Mouse (Mus musculus): ENCODE data around the gene Ppp1r12b. TPM values are rescaled to one million over a fixed set of nuclear protein-coding genes. Genes with fewer than 3 reads are reported as not detected.

Ppp1r12b gene
- 3.7 and 4.8 TPM in 2 replicates for polyA plus RNA-seq (2016; fragmentation: Nextera tagmentation; extraction: Ambion mirVana)

DNA sequence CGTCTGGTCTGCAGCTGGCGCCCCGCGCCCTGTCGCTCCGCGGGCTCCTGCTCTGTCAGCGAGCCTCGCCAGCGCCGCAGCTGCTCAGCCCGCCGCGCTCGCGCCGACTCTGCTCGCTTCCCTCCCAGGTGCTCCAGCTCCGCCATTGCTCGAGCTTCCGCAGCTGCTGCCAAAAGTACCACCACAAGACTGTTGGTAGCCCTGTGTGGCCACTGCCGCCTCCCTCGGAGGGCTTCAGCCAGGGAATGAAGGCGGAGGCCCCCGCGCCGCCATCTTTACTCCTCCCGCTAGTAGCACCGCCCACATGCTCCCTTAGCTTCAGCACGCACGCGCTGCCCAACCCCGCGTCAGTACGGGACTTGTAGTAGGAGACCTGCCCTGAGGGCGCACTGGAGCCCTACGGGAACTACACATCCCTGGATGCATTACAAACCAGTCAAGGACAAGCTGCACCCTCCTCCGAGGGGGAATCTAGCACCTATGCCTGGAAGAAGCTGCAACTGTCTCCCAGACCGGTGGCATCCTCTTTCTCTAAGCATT, at the start of gene Ppp1r12b:
Gene Ppp1r12b, minus strand, starts transcription at position 306 of the 540 bp plus-strand sequence.
- H3K27ac ChIP-seq: peak within 1 kb of the TSS; percentile 81
- H3K4me2 ChIP-seq: peak within 1 kb of the TSS; percentile 89
- H3K27me3 ChIP-seq (replicated peaks): no peaks in the 10 kb centered on the region
- under 1% methylated on average over 39 of the region's 39 CpGs for WGBS (ENCODE audit: insufficient replicate concordance)
- H3K4me1 ChIP-seq: peaks cover 28% of the 10 kb centered on the region
- no peaks in the 10 kb centered on the region for H3K36me3 ChIP-seq
- H3K9ac ChIP-seq: peak within 1 kb of the TSS; percentile 90
- peak; percentile 98 for ATAC-seq
- no peaks in the 10 kb centered on the region for H3K9me3 ChIP-seq (replicated peaks)
- H3K4me3 ChIP-seq: peak within 1 kb of the TSS; percentile 94

DNA sequence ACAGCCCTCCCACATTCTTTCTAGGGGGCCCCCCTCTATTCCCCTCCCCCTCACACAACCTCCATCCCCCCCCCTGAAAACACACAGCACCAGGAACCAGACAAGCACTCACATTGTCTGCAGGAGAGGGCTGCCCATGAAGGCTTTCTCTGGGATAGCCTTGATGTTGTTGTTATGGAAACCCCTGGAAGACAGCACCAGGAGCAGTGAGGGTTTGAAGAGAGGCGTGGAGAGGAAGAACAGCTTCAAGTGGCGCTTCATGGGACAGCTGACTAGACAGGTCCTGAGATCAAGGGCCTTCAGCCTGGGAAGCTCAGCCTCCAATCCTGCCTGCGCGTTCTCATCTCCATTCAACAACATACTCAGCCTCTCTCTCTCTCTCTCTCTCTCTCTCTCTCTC, 47.6 kb upstream of the Ppp1r12b start:
- Histone ChIP-seq H3K4me2 (no peak overlapping the region), H3K4me3 (no peak overlapping the region), H3K9ac (no peak overlapping the region), H3K9me3 (replicated peaks) (no peaks in the 10 kb centered on the region), H3K4me1 (no peaks in the 10 kb centered on the region), H3K27me3 (replicated peaks) (no peaks in the 10 kb centered on the region), H3K36me3 (no peaks in the 10 kb centered on the region), H3K27ac (no peak overlapping the region)
- no peak for ATAC-seq
- WGBS (ENCODE audit: insufficient replicate concordance): 65% methylated on average over 4 of the region's 4 CpGs

DNA sequence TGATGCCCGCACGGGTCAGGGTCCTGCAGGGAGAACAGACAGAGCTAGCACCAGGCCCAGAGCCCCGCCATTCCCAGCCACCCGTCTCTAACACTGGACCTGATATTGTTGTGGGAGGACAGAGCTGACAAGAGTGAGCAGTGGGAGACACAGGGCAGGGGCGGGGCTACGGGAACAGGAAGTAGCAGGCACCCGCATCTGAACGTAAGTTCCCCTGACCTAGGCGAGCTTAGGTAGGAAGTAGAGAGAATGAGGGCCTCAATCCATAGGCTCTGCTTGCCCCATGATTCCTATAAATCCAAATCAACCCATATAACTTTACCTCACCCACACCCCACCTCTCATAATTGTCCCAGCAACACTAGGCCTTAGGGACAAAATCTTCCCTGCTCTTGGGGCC, 44.8 kb upstream of the Ppp1r12b start:
- Histone ChIP-seq H3K4me2 (no peak overlapping the region), H3K27ac (no peak overlapping the region), H3K9me3 (replicated peaks) (no peaks in the 10 kb centered on the region), H3K36me3 (no peaks in the 10 kb centered on the region), H3K4me1 (0 out of 2 replicates have a peak, but pooled peaks cover 4% of the 10 kb centered on the region), H3K27me3 (replicated peaks) (peaks cover 6% of the 10 kb centered on the region; the same call in 1 of the 2 replicates), H3K4me3 (no peak overlapping the region), H3K9ac (no peak overlapping the region)
- ATAC-seq: no peak
- WGBS (ENCODE audit: insufficient replicate concordance): 62% methylated on average over 9 of the region's 9 CpGs

DNA sequence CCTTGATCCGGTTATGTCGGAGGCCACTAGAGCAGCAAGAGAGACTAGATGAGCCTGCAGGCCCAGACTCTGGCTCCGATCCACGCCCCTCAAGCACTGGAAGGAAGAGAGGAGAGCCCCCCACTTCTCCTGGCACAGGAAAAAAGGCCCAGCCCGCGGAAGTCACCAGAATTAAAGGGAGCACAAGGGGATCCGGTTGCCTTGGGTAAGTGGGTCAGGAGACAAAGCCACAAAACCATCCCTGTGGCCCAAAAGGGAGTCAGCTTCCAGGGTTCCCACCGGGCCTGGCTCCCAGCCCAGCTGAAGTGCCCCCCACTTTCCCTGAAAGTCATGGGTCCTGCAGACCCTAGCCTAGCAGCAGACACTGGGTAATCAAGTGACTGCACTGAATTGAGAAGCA, 42.5 kb upstream of the Ppp1r12b start:
- Histone ChIP-seq H3K4me3 (no peak overlapping the region), H3K36me3 (no peaks in the 10 kb centered on the region), H3K27ac (no peak overlapping the region), H3K4me2 (no peak overlapping the region), H3K4me1 (0 out of 2 replicates have a peak, but pooled peaks cover 4% of the 10 kb centered on the region), H3K27me3 (replicated peaks) (peaks cover 18% of the 10 kb centered on the region), H3K9ac (no peak overlapping the region), H3K9me3 (replicated peaks) (no peaks in the 10 kb centered on the region)
- no peak for ATAC-seq
- WGBS (ENCODE audit: insufficient replicate concordance): 66% methylated on average over 8 of the region's 8 CpGs

DNA sequence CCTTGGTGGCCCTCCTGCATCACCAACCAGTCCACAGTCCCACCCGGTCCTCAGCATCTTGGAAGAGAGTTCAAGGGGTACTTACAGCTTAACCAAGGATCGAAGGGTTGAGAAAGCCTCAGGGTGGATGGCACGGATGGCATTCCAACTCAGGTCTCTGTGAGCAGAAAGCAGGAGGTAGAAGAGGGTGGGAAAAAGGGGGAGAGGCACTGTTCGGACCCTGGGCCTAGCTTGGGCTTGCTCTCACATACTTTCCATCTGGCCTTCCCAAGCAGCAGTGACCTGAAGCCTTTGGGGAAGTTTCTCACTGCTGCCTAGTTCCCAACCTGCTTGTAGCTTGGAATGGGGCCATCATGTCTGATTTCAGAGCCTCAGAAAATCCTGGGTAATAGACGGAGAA, 41.8 kb upstream of the Ppp1r12b start:
- 58% methylated on average over 5 of the region's 5 CpGs for WGBS (ENCODE audit: insufficient replicate concordance)
- Histone ChIP-seq H3K4me1 (0 out of 2 replicates have a peak, but pooled peaks cover 4% of the 10 kb centered on the region), H3K27ac (no peak overlapping the region), H3K4me3 (no peak overlapping the region), H3K27me3 (replicated peaks) (peaks cover 18% of the 10 kb centered on the region), H3K4me2 (no peak overlapping the region), H3K36me3 (no peaks in the 10 kb centered on the region), H3K9me3 (replicated peaks) (no peaks in the 10 kb centered on the region), H3K9ac (no peak overlapping the region)
- no peak for ATAC-seq

DNA sequence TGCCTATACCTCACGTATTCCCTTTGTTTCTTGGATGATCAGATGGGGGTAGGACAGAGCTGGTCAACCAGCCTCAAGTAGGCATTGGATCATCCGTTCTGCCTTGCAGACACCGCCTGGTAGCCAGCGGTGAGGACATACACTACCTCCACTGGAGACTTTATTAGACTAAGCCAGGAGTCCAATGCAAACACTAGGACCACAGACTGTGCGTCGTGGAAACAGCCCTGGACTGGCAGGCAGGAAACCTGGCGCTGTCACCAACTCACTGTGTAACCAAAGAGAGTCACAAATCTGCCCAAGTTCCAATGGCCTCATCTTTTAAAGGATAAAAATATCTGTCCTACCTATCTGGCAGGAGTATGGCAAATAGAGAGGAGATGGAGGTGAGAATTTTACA, 40.7 kb upstream of the Ppp1r12b start:
- Histone ChIP-seq H3K36me3 (no peaks in the 10 kb centered on the region), H3K9ac (no peak overlapping the region)

DNA sequence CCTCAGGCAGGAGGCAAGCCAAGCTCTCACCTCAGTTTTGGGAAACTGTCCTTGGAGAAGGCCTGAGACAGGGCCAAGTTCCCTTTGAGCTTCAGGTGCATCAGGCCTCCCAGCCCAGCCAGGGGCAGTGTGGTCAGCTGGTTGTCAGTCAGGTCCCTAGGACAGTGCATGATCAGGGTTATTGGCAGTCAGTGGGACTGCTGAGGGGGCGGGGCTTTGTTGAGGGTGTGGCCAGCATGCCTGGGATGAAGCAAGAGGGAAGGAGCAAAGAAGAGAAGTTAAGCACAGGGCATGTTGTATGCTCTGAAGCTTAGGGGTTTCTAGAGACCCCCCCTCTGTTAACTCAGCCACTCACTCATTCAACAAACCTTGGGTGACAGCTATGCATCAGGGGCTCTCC, 40.2 kb upstream of the Ppp1r12b start:
- 11% methylated on average over 1 of the region's 1 CpGs for WGBS (ENCODE audit: insufficient replicate concordance)
- peak; percentile 46; the same call in 1 of the 2 replicates for ATAC-seq

More for the DNA sequence above, 40.7 kb upstream of the Ppp1r12b start:
- no peak overlapping the region for H3K4me3 ChIP-seq
- H3K27ac ChIP-seq: no peak overlapping the region
- no peaks in the 10 kb centered on the region for H3K9me3 ChIP-seq (replicated peaks)
- 0 out of 2 replicates have a peak, but pooled peaks cover 4% of the 10 kb centered on the region for H3K4me1 ChIP-seq
- 71% methylated on average over 7 of the region's 7 CpGs for WGBS (ENCODE audit: insufficient replicate concordance)
- ATAC-seq: no peak
- no peak overlapping the region for H3K4me2 ChIP-seq
- peaks cover 20% of the 10 kb centered on the region for H3K27me3 ChIP-seq (replicated peaks)

DNA sequence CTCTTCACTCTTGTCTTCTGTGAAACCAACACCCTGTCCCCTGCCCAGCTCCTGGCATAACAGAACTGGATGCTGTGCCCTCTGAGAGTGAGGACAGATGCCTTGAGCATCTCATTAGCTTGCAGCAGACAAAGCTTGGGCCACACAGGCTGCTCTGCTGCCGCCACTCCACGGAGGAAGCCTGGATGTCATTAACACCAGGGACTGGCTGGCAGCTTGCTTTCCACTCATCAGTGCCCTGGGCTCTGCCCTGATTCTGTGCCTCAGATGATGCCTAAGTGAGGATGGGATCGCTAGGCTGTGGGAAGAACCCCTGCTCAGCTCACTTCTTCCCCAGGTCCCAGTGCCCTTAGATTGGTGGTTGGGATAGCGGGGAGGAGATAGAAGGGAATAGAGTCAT, 39.7 kb upstream of the Ppp1r12b start:
- no peak for ATAC-seq
- Histone ChIP-seq H3K4me1 (0 out of 2 replicates have a peak, but pooled peaks cover 4% of the 10 kb centered on the region), H3K4me2 (no peak overlapping the region), H3K27me3 (replicated peaks) (peaks cover 31% of the 10 kb centered on the region), H3K9me3 (replicated peaks) (no peaks in the 10 kb centered on the region), H3K9ac (no peak overlapping the region), H3K27ac (no peak overlapping the region), H3K36me3 (no peaks in the 10 kb centered on the region), H3K4me3 (no peak overlapping the region)
- 62% methylated on average over 4 of the region's 4 CpGs for WGBS (ENCODE audit: insufficient replicate concordance)

More for the DNA sequence above, 40.2 kb upstream of the Ppp1r12b start:
- Histone ChIP-seq H3K27me3 (replicated peaks) (peaks cover 26% of the 10 kb centered on the region), H3K4me2 (no peak overlapping the region), H3K36me3 (no peaks in the 10 kb centered on the region), H3K4me1 (0 out of 2 replicates have a peak, but pooled peaks cover 4% of the 10 kb centered on the region), H3K4me3 (no peak overlapping the region), H3K9ac (no peak overlapping the region), H3K9me3 (replicated peaks) (no peaks in the 10 kb centered on the region), H3K27ac (no peak overlapping the region)

DNA sequence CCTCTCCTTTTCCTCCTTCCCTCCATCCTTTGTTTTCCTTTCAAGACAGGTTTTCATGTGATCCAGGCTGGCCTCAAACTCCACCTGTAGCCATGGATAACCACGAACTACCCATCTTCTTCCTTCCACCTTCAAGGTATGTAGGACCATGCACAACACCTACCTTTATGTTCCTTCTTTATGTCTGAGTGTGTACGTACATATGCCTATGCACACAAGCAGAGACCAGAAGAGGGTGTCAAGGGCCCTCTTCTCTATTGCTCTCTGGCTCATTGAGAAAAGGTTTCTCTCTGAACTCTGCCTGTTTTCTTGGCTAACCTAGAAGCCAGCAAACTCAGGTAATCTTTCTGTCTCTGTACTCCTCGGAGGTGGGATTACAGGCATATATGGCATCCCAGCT, 39.0 kb upstream of the Ppp1r12b start:
- Histone ChIP-seq H3K9me3 (replicated peaks) (no peaks in the 10 kb centered on the region), H3K4me3 (no peak overlapping the region), H3K27ac (no peak overlapping the region), H3K36me3 (no peaks in the 10 kb centered on the region), H3K27me3 (replicated peaks) (peaks cover 38% of the 10 kb centered on the region), H3K4me1 (0 out of 2 replicates have a peak, but pooled peaks cover 4% of the 10 kb centered on the region), H3K4me2 (no peak overlapping the region), H3K9ac (no peak overlapping the region)
- WGBS (ENCODE audit: insufficient replicate concordance): 44% methylated on average over 3 of the region's 3 CpGs
- ATAC-seq: no peak

DNA sequence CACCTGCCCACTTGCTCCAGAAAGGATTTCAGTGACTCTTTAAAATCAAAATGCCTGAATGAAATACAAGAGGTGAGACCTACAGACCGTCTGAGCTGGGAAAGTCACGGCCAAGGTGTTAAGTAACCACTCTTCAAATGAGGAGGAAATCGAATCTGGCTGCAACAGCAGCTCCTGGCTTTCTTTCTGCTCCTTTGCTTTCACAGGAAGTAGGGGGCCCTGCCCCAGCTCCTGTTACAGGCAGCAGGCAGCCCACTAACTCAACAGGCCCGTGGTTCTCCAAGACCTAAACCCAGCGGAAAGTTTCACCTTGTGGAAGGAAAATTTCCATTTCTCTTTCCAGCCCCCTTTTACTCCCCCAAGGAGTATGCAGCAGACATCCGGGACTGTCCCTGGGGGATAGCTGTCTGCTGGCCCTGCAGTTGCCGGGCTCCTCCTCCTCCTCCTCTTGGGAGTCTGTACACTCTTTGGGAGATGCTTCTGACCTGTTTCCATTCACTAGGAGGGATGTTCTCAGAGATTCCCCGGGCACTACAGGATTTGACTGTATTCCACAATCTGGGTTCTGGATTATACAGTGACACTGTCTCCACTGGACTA, 36.4 kb upstream of the Ppp1r12b start:
- H3K9ac ChIP-seq: no peak overlapping the region
- WGBS (ENCODE audit: insufficient replicate concordance): 22% methylated on average over 8 of the region's 8 CpGs
- no peaks in the 10 kb centered on the region for H3K36me3 ChIP-seq
- no peaks in the 10 kb centered on the region for H3K9me3 ChIP-seq (replicated peaks)
- no peak overlapping the region for H3K27ac ChIP-seq
- no peak for ATAC-seq
- H3K4me1 ChIP-seq: peaks cover 13% of the 10 kb centered on the region
- H3K4me3 ChIP-seq: no peak overlapping the region
- H3K4me2 ChIP-seq: no peak overlapping the region
- peaks cover 57% of the 10 kb centered on the region for H3K27me3 ChIP-seq (replicated peaks)

DNA sequence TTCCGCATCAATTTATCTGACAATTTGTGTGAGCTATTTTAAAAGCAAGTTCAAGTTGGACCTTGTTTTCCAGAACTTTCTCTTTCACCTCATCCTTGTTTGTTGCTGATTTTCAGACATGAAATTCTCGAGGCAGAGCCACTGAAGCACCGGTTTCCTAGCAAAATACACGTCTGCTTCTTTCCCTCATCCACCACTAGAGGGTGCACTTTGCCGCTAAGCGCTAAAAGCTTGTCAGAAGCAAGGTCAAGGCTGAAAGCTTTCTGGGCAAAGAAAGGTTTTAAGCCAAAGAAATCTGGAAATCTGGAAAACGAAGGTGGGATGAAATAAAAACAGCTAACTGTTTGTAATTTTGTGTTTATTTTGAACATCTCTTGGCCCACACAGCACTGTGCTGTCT, 33.6 kb upstream of the Ppp1r12b start:
- 7% methylated on average over 7 of the region's 7 CpGs for WGBS (ENCODE audit: insufficient replicate concordance)
- Histone ChIP-seq H3K4me2 (no peak overlapping the region), H3K9ac (no peak overlapping the region), H3K27ac (no peak overlapping the region), H3K36me3 (no peaks in the 10 kb centered on the region), H3K9me3 (replicated peaks) (no peaks in the 10 kb centered on the region), H3K4me3 (no peak overlapping the region), H3K4me1 (peaks cover 11% of the 10 kb centered on the region), H3K27me3 (replicated peaks) (peaks cover 59% of the 10 kb centered on the region)
- no peak for ATAC-seq

DNA sequence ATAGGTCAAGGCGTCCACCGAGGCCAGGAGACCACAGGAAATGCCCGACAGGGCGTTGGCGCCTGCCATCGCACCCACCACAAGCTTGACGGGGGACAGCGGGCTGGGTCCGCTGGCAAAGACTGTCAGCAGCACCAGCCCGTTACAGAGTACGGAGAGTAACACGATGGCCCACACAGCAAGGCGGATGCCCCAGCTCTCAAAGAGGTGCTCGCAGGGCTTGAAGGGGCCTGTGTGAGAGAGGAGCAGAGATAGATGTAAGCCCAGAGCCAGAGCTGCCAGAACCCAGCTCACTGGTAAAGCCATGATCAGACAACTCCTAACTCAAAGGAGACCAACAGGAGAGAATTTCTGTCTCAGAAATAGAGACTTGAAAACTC, 32.2 kb upstream of the Ppp1r12b start:
- peak overlapping the region; percentile 79 for H3K4me2 ChIP-seq
- peaks cover 11% of the 10 kb centered on the region for H3K4me1 ChIP-seq
- whole genome bisulfite sequencing (ENCODE audit: insufficient replicate concordance): 8% methylated on average over 14 of the region's 14 CpGs
- no peak overlapping the region for H3K27ac ChIP-seq
- H3K9ac ChIP-seq: peak overlapping the region; percentile 42; the same call in 1 of the 2 replicates
- peaks cover 54% of the 10 kb centered on the region for H3K27me3 ChIP-seq (replicated peaks)
- peak overlapping the region; percentile 50 for H3K4me3 ChIP-seq
- ATAC-seq: no peak
- no peaks in the 10 kb centered on the region for H3K9me3 ChIP-seq (replicated peaks)
- H3K36me3 ChIP-seq: no peaks in the 10 kb centered on the region
